Mouse (Mus musculus): Measurements from ENCODE around the gene Stac2. TPM values are rescaled to one million over a fixed set of nuclear protein-coding genes. Genes with fewer than 3 reads are reported as not detected.

Stac2 gene
- polyA plus RNA-seq, 1 experiment = 1.5 TPM

- TF ChIP-seq FLI1 (IDR thresholded peaks at IDR 0.05; ENCODE audit: low read length) (no peak), GATA1 (IDR thresholded peaks at IDR 0.05; ENCODE audit: borderline replicate concordance, low read length) (no peak)
- Histone ChIP-seq H3K4me1 (peaks cover 11% of the 10 kb centered on the region), H3K27me3 (replicated peaks) (peaks cover 18% of the 10 kb centered on the region), H3K36me3 (replicated peaks; ENCODE audit: low read length) (no peaks in the 10 kb centered on the region), H3K9me3 (peaks cover 18% of the 10 kb centered on the region), H3K4me3 (replicated peaks) (no peak overlapping the region)
Measured at GRCm38 (mm10) chr11:98073442-98073841, 20.2 kb upstream of the Stac2 start.

- peaks cover 25% of the 10 kb centered on the region for H3K27me3 ChIP-seq (replicated peaks)
- H3K4me1 ChIP-seq = no peaks in the 10 kb centered on the region
- TF ChIP-seq FLI1 (IDR thresholded peaks at IDR 0.05; ENCODE audit: low read length) (no peak), GATA1 (IDR thresholded peaks at IDR 0.05; ENCODE audit: borderline replicate concordance, low read length) (no peak)
- no peaks in the 10 kb centered on the region for H3K36me3 ChIP-seq (replicated peaks; ENCODE audit: low read length)
- no peak overlapping the region for H3K4me3 ChIP-seq (replicated peaks)
- H3K9me3 ChIP-seq = peaks cover 20% of the 10 kb centered on the region
Measured at GRCm38 (mm10) chr11:98067255-98067654, 14.0 kb upstream of the Stac2 start.

GRCm38 (mm10) chr11:98066201-98066600 lies 12.9 kb upstream of the Stac2 start:
- Histone ChIP-seq H3K27me3 (replicated peaks) (peaks cover 34% of the 10 kb centered on the region), H3K4me3 (replicated peaks) (no peak overlapping the region), H3K36me3 (replicated peaks; ENCODE audit: low read length) (no peaks in the 10 kb centered on the region), H3K4me1 (no peaks in the 10 kb centered on the region), H3K9me3 (peaks cover 13% of the 10 kb centered on the region; the same call in 1 of the 2 replicates)
- TF ChIP-seq FLI1 (IDR thresholded peaks at IDR 0.05; ENCODE audit: low read length) (no peak), GATA1 (IDR thresholded peaks at IDR 0.05; ENCODE audit: borderline replicate concordance, low read length) (no peak)

- H3K9me3 ChIP-seq = peaks cover 9% of the 10 kb centered on the region; the same call in 1 of the 2 replicates
- peaks cover 70% of the 10 kb centered on the region for H3K27me3 ChIP-seq (replicated peaks)
- no peaks in the 10 kb centered on the region for H3K36me3 ChIP-seq (replicated peaks; ENCODE audit: low read length)
- peaks cover 3% of the 10 kb centered on the region; the same call in 1 of the 2 replicates for H3K4me1 ChIP-seq
- no peak overlapping the region for H3K4me3 ChIP-seq (replicated peaks)
- no peak for TF ChIP-seq GATA1 (IDR thresholded peaks at IDR 0.05; ENCODE audit: borderline replicate concordance, low read length)
- no peak for TF ChIP-seq FLI1 (IDR thresholded peaks at IDR 0.05; ENCODE audit: low read length)
Measured at GRCm38 (mm10) chr11:98061904-98062562, 8.8 kb upstream of the Stac2 start.

- peaks cover 3% of the 10 kb centered on the region; the same call in 1 of the 2 replicates for H3K9me3 ChIP-seq
- peaks cover 72% of the 10 kb centered on the region for H3K27me3 ChIP-seq (replicated peaks)
- H3K4me1 ChIP-seq = peaks cover 3% of the 10 kb centered on the region; the same call in 1 of the 2 replicates
- H3K36me3 ChIP-seq (replicated peaks; ENCODE audit: low read length) = no peaks in the 10 kb centered on the region
- no peak for TF ChIP-seq GATA1 (IDR thresholded peaks at IDR 0.05; ENCODE audit: borderline replicate concordance, low read length)
- no peak overlapping the region for H3K4me3 ChIP-seq (replicated peaks)
Measured at GRCm38 (mm10) chr11:98061441-98061840, 8.2 kb upstream of the Stac2 start.

GRCm38 (mm10) chr11:98060104-98060692 lies 6.9 kb upstream of the Stac2 start:
- H3K27me3 ChIP-seq (replicated peaks) = peaks cover 73% of the 10 kb centered on the region
- no peaks in the 10 kb centered on the region for H3K36me3 ChIP-seq (replicated peaks; ENCODE audit: low read length)
- no peak for TF ChIP-seq GATA1 (IDR thresholded peaks at IDR 0.05; ENCODE audit: borderline replicate concordance, low read length)
- no peak for TF ChIP-seq FLI1 (IDR thresholded peaks at IDR 0.05; ENCODE audit: low read length)
- H3K9me3 ChIP-seq = no peaks in the 10 kb centered on the region; the same call in 1 of the 2 replicates
- peaks cover 3% of the 10 kb centered on the region; the same call in 1 of the 2 replicates for H3K4me1 ChIP-seq
- H3K4me3 ChIP-seq (replicated peaks) = peak overlapping the region; percentile 23

GRCm38 (mm10) chr11:98059662-98060061 lies 6.4 kb upstream of the Stac2 start:
- H3K4me1 ChIP-seq = peaks cover 3% of the 10 kb centered on the region; the same call in 1 of the 2 replicates
- H3K36me3 ChIP-seq (replicated peaks; ENCODE audit: low read length) = no peaks in the 10 kb centered on the region
- TF ChIP-seq FLI1 (IDR thresholded peaks at IDR 0.05; ENCODE audit: low read length) = no peak
- no peak for TF ChIP-seq GATA1 (IDR thresholded peaks at IDR 0.05; ENCODE audit: borderline replicate concordance, low read length)
- H3K4me3 ChIP-seq (replicated peaks) = no peak overlapping the region
- peaks cover 73% of the 10 kb centered on the region for H3K27me3 ChIP-seq (replicated peaks)
- H3K9me3 ChIP-seq = no peaks in the 10 kb centered on the region; the same call in 1 of the 2 replicates

- Histone ChIP-seq H3K4me1 (peaks cover 9% of the 10 kb centered on the region), H3K4me3 (replicated peaks) (no peak overlapping the region), H3K27me3 (replicated peaks) (peaks cover 81% of the 10 kb centered on the region), H3K9me3 (no peaks in the 10 kb centered on the region; the same call in 1 of the 2 replicates), H3K36me3 (replicated peaks; ENCODE audit: low read length) (no peaks in the 10 kb centered on the region)
- TF ChIP-seq GATA1 (IDR thresholded peaks at IDR 0.05; ENCODE audit: borderline replicate concordance, low read length) (no peak), FLI1 (IDR thresholded peaks at IDR 0.05; ENCODE audit: low read length) (no peak)
Measured at GRCm38 (mm10) chr11:98057998-98058397, 4.7 kb upstream of the Stac2 start.

DNA sequence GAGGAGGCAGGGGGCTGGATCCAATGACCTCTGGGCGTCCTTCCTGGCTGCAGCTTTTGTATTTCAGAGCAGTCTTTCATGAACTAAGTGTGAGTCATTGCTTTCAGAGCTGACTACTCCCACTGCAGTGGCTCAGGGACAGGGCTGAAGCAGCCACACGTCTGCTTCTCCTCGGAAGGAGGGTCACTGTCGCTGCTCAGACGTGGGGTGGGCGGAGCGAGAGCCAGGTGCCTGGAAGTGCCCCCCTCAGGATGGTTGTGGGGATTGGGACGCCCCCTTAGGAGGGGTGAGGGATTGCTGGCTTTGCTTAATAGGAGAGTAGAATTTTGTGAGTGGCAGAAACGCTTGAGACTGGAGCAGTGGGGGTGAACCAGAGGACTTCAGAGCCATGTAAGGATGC lies 4.2 kb upstream of the Stac2 start:
- H3K36me3 ChIP-seq (replicated peaks; ENCODE audit: low read length) = no peaks in the 10 kb centered on the region
- no peaks in the 10 kb centered on the region; the same call in 1 of the 2 replicates for H3K9me3 ChIP-seq
- TF ChIP-seq GATA1 (IDR thresholded peaks at IDR 0.05; ENCODE audit: borderline replicate concordance, low read length) = no peak
- no peak for TF ChIP-seq FLI1 (IDR thresholded peaks at IDR 0.05; ENCODE audit: low read length)
- H3K4me1 ChIP-seq = peaks cover 14% of the 10 kb centered on the region
- H3K27me3 ChIP-seq (replicated peaks) = peaks cover 85% of the 10 kb centered on the region
- H3K4me3 ChIP-seq (replicated peaks) = peak overlapping the region; percentile 46
